Mouse (Mus musculus) CH12.LX (cell line): ENCODE data around the gene Btbd9.

Experiments used
- CHD1 ChIP-seq: IDR thresholded peaks from 2 replicates; pipeline ENCODE4 v1.6.1; 2012; ENCODE audit warnings: low read depth, low read length, improper control_type of control experiment, inconsistent platforms
- CTCF ChIP-seq, 2 experiments: IDR thresholded peaks in 1 of 2; conservative IDR thresholded peaks in 1 of 2; 2 replicates each; pipeline ENCODE4 v1.5.1; 2011 to 2012; ENCODE audit warnings: low read depth in 2 of 2, low read length in 2 of 2, improper control_type of control experiment in 1 of 2, inconsistent platforms in 1 of 2, mild to moderate bottlenecking in 1 of 2, moderate library complexity in 1 of 2
- GABPA ChIP-seq: IDR thresholded peaks from 2 replicates; pipeline ENCODE4 v1.6.1; 2012; ENCODE audit warnings: low read depth, low read length, improper control_type of control experiment, inconsistent platforms; ENCODE audit not compliant: insufficient replicate concordance
- POLR2A ChIP-seq: IDR thresholded peaks from 2 replicates; pipeline ENCODE4 v1.6.1; 2011; ENCODE audit warnings: low read depth, mild to moderate bottlenecking, improper control_type of control experiment, low read length
- RAD21 ChIP-seq: IDR thresholded peaks from 2 replicates; pipeline ENCODE4 v1.6.1; 2011; ENCODE audit warnings: low read depth, mild to moderate bottlenecking, low read length, improper control_type of control experiment, moderate library complexity

DNA sequence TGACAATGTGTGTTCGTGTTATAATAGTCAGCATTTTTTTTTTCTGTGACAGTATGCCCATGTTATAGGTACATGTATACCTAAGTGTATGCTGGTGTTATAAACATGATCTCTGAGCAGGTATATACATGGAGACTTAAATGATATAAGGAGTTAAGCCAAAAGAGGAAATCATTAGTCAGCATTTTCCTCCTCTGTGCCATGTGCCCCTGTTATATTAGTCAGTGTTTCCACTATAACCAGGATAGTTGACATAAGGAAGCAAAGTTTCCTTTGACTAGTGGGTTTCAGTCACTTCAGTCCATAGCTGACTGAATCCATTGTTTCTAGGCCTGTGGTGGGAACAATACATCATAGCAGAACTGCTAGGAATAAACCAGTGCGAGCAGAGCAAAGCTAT, 81.1 kb downstream of the Btbd9 start:
- TF ChIP-seq POLR2A (no peak), CTCF (conservative IDR thresholded peaks at IDR 0.05 in 1 of 2, IDR thresholded peaks at IDR 0.05 in 1 of 2; ENCODE audit: low read depth in 2 of 2, low read length in 2 of 2) (no peak), RAD21 (no peak), CHD1 (no peak), GABPA (no peak)
